Mouse (Mus musculus) G1E (cell line): ENCODE measurements at regions not wholly inside any gene's neighbourhood (a gene's known extent, or its start where the extent isn't known, plus 50 kb on each side); places are given as distances from the start of the nearest gene placed in this dataset.

ENCODE experiments used
- ATAC-seq: 2 replicates; pipeline ENCODE4 v1.8.0; 2016; ENCODE audit warnings: mild to moderate bottlenecking; ENCODE audit not compliant: insufficient number of reproducible peaks, poor library complexity, low FRiP score, severe bottlenecking; ENCODE audit errors: extremely low read depth
- DNase-seq: peaks from one replicate; pipeline ENCODE4 v3.0.0; 2012; ENCODE audit warnings: low spot score
- H3K27me3 ChIP-seq: 2 replicates; pipeline ENCODE4 v1.6.1; 2012; ENCODE audit warnings: mild to moderate bottlenecking, low read length, inconsistent platforms; ENCODE audit not compliant: insufficient read depth
- H3K36me3 ChIP-seq: replicated peaks from 2 replicates; pipeline ENCODE3; 2012; ENCODE audit warnings: mild to moderate bottlenecking, inconsistent platforms
- H3K4me1 ChIP-seq: 2 replicates; pipeline ENCODE4 v1.6.1; 2012; ENCODE audit warnings: low read depth, low read length, inconsistent platforms, mixed read lengths; ENCODE audit not compliant: insufficient read depth
- H3K4me3 ChIP-seq: 2 replicates; pipeline ENCODE4 v1.5.1; 2012; ENCODE audit warnings: low read depth, mild to moderate bottlenecking, inconsistent platforms, low read length, moderate library complexity, mixed read lengths
- H3K9me3 ChIP-seq: replicated peaks from 2 replicates; pipeline ENCODE4 v1.6.1; 2012; ENCODE audit warnings: inconsistent platforms
- CTCF ChIP-seq: IDR thresholded peaks from 2 replicates; pipeline ENCODE4 v1.5.1; 2012; ENCODE audit warnings: low read depth, low read length, inconsistent platforms, mixed read lengths
- GATA1 ChIP-seq: IDR thresholded peaks from 2 replicates; pipeline ENCODE4 v1.6.1; 2012; ENCODE audit warnings: borderline replicate concordance, low read length, inconsistent platforms, mixed read lengths
- GATA2 ChIP-seq: IDR thresholded peaks from 2 replicates; pipeline ENCODE4 v1.6.1; 2012; ENCODE audit warnings: low read depth, low read length, inconsistent platforms, borderline replicate concordance
- POLR2AphosphoS5 ChIP-seq: IDR thresholded peaks from 2 replicates; pipeline ENCODE4 v1.6.1; 2012; ENCODE audit warnings: low read depth, low read length, inconsistent platforms; ENCODE audit not compliant: insufficient replicate concordance
- TAL1 ChIP-seq: conservative IDR thresholded peaks from 2 replicates; pipeline ENCODE4 v1.6.1; 2012; ENCODE audit warnings: low read depth, low read length, inconsistent platforms, mixed read lengths

DNA sequence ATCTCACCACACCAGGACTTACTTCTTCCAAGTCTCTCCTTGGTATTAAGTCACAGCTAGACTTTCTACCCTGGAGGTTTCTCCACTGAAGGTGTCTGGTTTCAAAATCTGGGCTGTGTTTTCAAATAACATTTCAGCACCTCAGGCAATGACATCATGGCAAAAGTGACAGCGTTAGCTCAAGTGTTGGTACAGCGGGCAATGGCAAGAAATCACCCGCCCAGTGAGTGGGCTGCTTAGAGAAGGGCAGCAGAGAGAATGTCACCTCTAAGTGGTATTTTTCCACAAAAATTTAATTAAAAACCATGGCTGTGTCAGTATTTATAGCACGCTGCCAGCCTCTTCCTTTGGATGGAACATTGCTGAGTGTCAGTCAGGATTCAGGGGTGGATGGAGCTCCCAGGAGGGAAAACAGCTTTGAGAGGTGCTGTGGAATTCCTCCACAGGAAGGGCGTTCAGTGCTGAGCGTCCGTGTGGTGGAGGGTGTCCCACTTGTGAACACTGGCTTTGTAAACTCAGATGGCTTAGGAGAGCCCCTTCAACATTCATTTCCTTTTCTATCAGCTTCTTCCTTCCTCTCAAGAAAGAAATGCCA is 141.5 kb downstream of the Gas1 start:
- H3K4me3 ChIP-seq: no peak overlapping the region
- no peaks in the 10 kb centered on the region for H3K4me1 ChIP-seq
- no peak for ATAC-seq
- DNase-seq: no peak
- no peak for TF ChIP-seq CTCF
- TF ChIP-seq POLR2AphosphoS5: no peak
- TF ChIP-seq TAL1: no peak
- TF ChIP-seq GATA2: no peak
- TF ChIP-seq GATA1: no peak
- H3K9me3 ChIP-seq: peaks cover 66% of the 10 kb centered on the region
- no peaks in the 10 kb centered on the region for H3K36me3 ChIP-seq
- no peaks in the 10 kb centered on the region for H3K27me3 ChIP-seq

DNA sequence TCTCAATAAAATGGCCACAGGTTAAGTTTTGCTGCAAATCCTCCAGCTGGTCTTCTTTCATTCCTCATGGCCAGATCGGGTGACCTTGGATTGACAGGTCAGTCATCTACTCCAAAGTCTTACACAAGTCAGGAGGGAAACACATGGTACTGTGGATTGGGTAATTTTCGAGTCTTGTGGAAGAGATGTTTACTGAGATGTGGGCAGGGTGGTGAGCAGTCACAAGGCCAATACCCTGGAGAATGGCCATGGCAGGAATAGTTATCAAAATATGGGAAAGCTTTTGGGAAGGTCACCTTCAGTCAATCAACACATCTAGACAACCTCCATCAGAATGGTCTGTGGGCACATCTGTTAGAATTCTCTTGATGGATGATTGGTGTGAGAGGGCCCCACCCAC is 144.0 kb downstream of the Gas1 start:
- H3K4me3 ChIP-seq: no peak overlapping the region
- H3K9me3 ChIP-seq: peaks cover 60% of the 10 kb centered on the region
- no peak for TF ChIP-seq GATA2
- no peak for TF ChIP-seq POLR2AphosphoS5
- no peak for TF ChIP-seq TAL1
- no peak for TF ChIP-seq CTCF
- TF ChIP-seq GATA1: no peak

DNA sequence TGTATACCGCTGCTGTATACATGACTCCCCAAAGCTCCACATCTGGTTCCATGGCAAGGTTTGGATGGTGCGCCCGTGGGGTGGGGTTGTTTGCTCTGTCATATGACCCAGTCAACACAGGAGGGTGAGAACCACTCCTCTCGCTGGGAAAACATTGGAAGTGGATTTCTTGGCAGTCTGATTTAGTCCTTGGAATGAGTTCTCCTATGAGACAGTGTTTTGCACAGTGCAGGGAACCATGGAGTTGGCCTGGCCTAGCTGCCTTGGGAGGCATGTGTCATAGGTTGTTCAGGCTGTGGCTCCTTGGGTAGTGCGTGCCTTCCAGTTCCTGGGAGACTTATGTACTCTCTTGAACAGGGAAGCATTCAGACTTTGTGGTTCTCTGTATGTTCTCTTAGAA is 144.6 kb downstream of the Gas1 start:
- Histone ChIP-seq H3K4me1 (no peaks in the 10 kb centered on the region), H3K36me3 (no peaks in the 10 kb centered on the region), H3K27me3 (no peaks in the 10 kb centered on the region), H3K4me3 (no peak overlapping the region), H3K9me3 (peaks cover 58% of the 10 kb centered on the region)
- ATAC-seq (no peak), DNase-seq (no peak)
- TF ChIP-seq TAL1: no peak
- no peak for TF ChIP-seq GATA1
- TF ChIP-seq CTCF: no peak
- TF ChIP-seq POLR2AphosphoS5: no peak
- TF ChIP-seq GATA2: no peak

More for the DNA sequence above, 144.0 kb downstream of the Gas1 start:
- Histone ChIP-seq H3K4me1 (no peaks in the 10 kb centered on the region), H3K36me3 (no peaks in the 10 kb centered on the region), H3K27me3 (no peaks in the 10 kb centered on the region)
- ATAC-seq: no peak
- no peak for DNase-seq

DNA sequence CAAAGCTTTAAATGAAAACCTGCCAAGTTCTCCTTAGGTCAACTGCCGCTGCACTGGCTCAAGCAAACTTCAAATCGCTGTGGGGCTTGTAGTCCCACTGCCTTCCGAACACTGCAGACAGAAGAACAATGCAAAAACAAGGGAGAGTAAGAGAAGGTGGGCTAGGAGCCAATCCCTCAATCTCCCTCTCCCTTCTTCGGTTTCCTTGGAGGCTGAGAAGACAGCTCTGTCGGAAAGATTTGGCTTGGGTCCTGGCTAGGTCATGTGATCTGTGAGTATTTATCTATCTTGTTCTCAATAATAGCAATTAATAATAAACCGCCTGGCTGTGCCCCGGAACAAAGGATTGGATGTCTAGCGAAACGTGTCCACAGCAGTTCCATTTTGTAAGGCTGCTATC is 147.6 kb downstream of the Gas1 start:
- Histone ChIP-seq H3K9me3 (peaks cover 44% of the 10 kb centered on the region), H3K27me3 (no peaks in the 10 kb centered on the region), H3K4me1 (no peaks in the 10 kb centered on the region), H3K36me3 (no peaks in the 10 kb centered on the region), H3K4me3 (no peak overlapping the region)
- TF ChIP-seq CTCF (no peak), TAL1 (no peak), GATA2 (no peak)
- DNase-seq (no peak), ATAC-seq (no peak)

DNA sequence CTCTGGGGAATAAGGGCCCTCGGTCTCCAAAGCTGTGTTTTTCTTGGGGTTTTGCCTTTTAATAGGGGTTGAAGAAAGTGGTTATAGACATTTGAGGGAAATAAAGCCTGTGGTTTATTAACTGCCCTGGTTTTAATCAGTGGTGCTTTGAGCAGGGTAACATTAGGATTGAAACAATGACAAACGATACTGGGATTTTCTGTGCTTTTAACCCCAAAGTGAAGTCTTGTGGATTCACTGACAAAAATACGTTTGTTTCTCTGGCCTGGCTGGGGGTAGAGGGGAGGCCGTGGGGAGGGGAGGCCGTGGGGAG is 157.0 kb downstream of the Gas1 start:
- H3K4me3 ChIP-seq: no peak overlapping the region
- DNase-seq (no peak), ATAC-seq (no peak)
- H3K9me3 ChIP-seq: peaks cover 47% of the 10 kb centered on the region
- no peak for TF ChIP-seq GATA1
- no peak for TF ChIP-seq GATA2
- TF ChIP-seq TAL1: no peak
- no peak for TF ChIP-seq POLR2AphosphoS5
- no peak for TF ChIP-seq CTCF
- H3K36me3 ChIP-seq: no peaks in the 10 kb centered on the region
- no peaks in the 10 kb centered on the region for H3K27me3 ChIP-seq
- H3K4me1 ChIP-seq: no peaks in the 10 kb centered on the region

DNA sequence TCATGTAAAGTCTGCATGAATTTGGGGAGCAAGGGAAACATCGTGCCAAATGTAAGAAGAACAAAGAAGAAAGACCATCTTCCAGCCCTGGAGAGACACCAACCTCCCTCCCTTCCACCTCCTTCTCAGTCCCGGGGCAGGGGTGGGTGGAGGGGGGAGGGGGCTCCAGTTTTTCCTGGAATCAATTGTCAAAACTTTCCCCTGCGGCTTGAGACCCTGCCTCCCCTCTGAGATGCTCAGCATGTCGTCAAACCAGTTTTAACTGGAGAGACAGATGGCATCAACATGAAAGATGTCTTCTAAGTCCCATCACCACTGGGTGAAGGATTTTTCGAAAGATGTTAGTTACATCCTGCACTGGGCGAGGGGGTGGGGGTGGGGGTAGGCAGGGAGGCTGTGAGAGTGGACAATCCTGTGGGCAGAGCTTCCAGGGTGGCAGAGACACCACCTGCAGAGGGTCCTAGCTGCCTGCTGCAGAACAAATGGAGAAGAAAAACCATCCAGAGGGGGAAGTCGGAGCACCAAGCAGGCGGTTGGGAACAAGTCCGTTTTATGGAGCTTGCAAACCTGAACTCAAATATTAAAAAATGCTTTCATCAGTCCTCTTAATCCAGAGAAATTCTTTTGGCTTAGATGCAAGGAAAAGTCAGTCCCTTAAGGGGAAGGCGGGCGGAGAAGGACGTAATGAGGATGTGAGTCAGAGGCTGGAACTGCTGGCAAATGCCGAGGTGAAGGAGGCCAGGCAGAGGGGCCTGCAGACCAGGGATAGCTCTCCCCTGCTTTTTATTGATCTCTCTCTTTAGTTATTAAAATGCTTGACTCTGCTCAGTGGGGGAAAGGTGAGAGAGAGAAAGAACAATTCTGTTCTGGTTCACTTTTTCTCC is 157.6 kb downstream of the Gas1 start:
- Histone ChIP-seq H3K4me1 (no peaks in the 10 kb centered on the region), H3K36me3 (no peaks in the 10 kb centered on the region), H3K27me3 (no peaks in the 10 kb centered on the region), H3K4me3 (no peak overlapping the region), H3K9me3 (peaks cover 48% of the 10 kb centered on the region)
- no peak for ATAC-seq
- DNase-seq: no peak
- TF ChIP-seq GATA2 (no peak), POLR2AphosphoS5 (no peak), CTCF (no peak), GATA1 (no peak), TAL1 (no peak)
